Mouse (Mus musculus) left cerebral cortex, postnatal 36 days (tissue): ENCODE data around the gene Fgd4. TPM values are rescaled to one million over a fixed set of nuclear protein-coding genes. Genes with fewer than 3 reads are reported as not detected.
"Not testable (repeated sequence)": the region's sequence is repeated elsewhere in the genome, so short reads cannot be mapped to it uniquely, and the experiment has no call there.

Experiments
- DNase-seq, 2 experiments: peaks; one replicate each; pipeline ENCODE4 v3.0.0; 2021 to 2022; ENCODE audit warnings: low spot score in 2 of 2, mixed read lengths in 1 of 2
- intact Hi-C: fragments of 180-260 bp; cut with DNase I; formaldehyde crosslinking; loops from one replicate; pipeline ENCODE4 v1.15.1; 2025
- total RNA-seq, 2 experiments: library from RNA; stranded (reverse); gene quantifications; 2 replicates each; pipeline ENCODE4 v1.2.3; 2021

The Fgd4 gene
- total RNA-seq, 2 experiments from 2014 or later: 27.4 to 40.1 TPM

- DNase-seq: no peak
- intact Hi-C loops: no loop called here
Observed at GRCm38 (mm10) chr16:16422456-16422855, 177.9 kb downstream of the Fgd4 start.

GRCm38 (mm10) chr16:16367217-16367616 lies 233.1 kb downstream of the Fgd4 start:
- DNase-seq, intact Hi-C loops: not testable (repeated sequence)

Other genes starting within 250 kb of the Fgd4 start
- 100 to 1,000 TPM; 198 to 201 TPM for gene Dnm1l, start 241.6 kb downstream of the Fgd4 start, total RNA-seq
- not detected for gene Olfr19, start 75.9 kb upstream of the Fgd4 start, total RNA-seq
- gene Spag6l, start 228.9 kb upstream of the Fgd4 start, total RNA-seq: 1 to 10 TPM; 6.0 to 6.9 TPM